Mouse (Mus musculus) cerebellum, adult 9-11 months (tissue): ENCODE measurements at regions not wholly inside any gene's neighbourhood (a gene's known extent, or its start where the extent isn't known, plus 50 kb on each side); places are given as distances from the start of the nearest gene placed in this dataset.
"Not testable (repeated sequence)": the region's sequence is repeated elsewhere in the genome, so short reads cannot be mapped to it uniquely, and the experiment has no call there.

Experiments
- DNase-seq: peaks from one replicate; pipeline ENCODE4 v3.0.0; 2022

DNA sequence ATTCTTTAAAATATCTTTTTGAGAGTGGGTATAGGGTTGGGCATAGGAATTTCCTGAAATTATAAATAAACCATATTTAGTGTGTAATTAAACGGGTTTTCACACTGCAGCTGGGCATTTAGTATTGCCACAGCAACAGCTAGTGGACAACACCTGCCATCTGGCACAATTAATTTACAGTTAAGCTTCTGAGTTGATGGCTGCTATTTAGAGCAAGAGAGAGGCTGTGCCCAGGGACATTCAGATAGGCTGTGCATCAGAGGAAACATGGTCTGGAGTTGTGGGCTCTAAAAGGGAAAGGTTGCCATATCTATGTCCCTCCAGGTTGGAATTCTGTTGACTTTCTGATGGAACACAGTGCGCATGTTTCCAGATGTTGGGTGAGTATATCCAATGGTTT, 227.1 kb downstream of the Pth2r start:
- no peak for DNase-seq

GRCm38 (mm10) chr1:65535674-65536073, 253.8 kb downstream of the Pth2r start:
- peak; percentile 44 for DNase-seq

GRCm38 (mm10) chr1:65538509-65538908, 256.7 kb downstream of the Pth2r start:
- no peak for DNase-seq

DNA sequence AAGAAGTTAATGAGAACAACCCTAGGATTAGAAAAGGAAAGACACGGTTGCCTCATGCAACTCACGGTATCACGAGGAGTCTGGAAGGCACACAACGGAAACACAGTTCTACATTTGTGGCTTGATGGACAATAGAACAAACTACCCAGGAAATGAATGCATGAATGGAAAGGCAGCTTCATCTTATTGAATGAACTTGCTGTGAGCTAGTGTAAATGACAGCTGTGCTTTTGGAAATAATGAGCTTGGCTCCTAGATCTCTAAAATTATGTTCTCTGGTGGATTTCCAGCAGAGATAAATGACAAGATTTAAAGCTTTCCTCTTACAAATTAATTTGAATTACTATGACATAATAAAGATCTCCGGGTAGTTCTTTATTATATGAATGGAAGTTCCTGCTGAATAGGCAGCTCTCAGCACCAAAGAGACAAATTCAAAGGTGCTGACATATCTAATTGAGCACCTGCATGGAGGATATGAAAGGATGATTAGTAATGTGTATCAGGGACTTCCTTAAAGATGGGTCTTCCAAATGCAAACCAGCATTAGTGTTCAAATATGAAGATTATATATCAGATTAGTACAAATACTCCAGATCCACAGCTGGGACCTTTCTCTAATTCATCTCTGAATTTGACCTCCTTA, 262.5 kb downstream of the Pth2r start:
- no peak for DNase-seq

GRCm38 (mm10) chr1:65545336-65546060, 263.6 kb downstream of the Pth2r start:
- DNase-seq = peak; percentile 77

GRCm38 (mm10) chr1:65548830-65549229, 267.0 kb downstream of the Pth2r start:
- peak; percentile 96 for DNase-seq

DNA sequence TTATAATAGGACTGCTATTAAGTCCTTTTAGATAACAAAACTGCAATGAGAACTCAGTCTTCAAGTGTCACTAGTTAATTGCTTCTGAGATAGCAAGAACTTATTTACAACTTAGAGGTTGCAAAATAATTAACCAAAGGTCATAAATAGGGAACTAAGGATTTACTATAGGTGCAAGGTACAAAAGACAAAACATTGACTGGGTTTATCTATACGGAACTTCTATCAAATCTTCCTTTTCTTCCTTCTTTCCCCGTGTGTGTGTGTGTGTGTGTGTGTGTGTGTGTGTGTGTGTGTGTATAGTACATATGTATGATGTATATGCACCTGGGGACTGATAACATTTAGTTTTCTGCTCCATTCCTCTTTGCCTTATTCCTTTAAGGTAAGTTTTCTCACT, 305.5 kb downstream of the Pth2r start:
- DNase-seq = no peak

DNA sequence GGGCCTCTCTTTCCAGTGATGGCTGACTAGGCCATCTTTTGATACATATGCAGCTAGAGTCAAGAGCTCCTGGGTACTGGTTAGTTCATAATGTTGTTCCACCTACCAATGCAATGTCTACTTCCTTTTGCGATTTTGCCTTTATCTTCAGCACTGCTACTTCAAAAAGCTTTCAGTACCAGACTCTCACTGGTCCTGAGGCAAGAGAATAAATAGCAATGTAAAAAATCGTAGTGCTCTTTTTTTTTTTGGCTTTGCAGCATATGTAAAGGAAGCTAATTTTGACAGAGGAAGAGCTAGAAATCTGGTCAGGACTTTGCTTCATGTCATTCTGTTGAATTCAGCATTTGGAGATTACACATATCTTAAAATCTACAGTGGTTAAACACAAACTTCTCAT, 291.0 kb upstream of the Crygf start:
- no peak for DNase-seq

DNA sequence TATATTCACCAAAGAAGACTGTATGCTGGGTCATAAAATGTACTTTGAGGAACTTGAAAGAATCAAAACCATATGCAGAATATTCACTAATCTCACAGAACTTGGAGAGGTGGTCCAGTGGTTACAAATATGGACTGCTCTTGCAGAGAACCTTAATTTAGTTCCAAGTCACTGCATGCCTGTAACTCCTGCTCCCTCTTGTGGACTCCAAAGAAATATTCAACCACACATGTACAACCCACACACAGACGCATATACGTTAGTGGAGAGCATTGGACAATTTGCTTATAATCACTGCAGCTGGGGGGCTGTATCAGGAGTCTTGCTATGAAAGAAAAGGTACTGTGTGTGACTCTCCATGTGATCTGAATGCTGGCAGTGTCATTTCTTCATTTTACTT, 271.9 kb upstream of the Crygf start:
- no peak for DNase-seq

- DNase-seq = no peak
These were observed 244.4 kb upstream of the Crygf start for GRCm38 (mm10) chr1:65681960-65682359.

GRCm38 (mm10) chr1:65687322-65687721, 239.0 kb upstream of the Crygf start:
- DNase-seq = no peak

GRCm38 (mm10) chr1:65730262-65730661, 196.1 kb upstream of the Crygf start:
- DNase-seq = no peak

DNA sequence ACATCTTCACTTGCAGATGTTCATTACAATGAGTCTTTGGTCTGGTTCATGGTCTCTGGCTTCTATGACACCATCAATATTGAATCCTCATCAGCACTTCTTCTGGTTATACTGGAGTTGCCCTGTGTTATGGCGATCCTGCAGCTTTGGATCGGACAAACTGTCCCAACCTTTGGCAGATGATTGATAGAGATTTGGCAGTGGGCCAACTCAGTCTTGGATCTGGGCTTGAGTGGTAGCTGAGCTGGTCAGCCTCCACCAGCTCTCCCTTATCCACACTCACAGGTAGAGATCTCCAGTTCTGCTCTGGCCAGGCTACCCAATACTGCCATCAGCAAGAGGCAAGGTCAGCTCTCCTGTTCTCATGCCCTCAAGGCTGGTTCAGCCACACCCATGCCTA, 168.4 kb upstream of the Crygf start:
- no peak for DNase-seq

- DNase-seq = no peak
These were observed 165.2 kb upstream of the Crygf start for GRCm38 (mm10) chr1:65761141-65761540.

DNA sequence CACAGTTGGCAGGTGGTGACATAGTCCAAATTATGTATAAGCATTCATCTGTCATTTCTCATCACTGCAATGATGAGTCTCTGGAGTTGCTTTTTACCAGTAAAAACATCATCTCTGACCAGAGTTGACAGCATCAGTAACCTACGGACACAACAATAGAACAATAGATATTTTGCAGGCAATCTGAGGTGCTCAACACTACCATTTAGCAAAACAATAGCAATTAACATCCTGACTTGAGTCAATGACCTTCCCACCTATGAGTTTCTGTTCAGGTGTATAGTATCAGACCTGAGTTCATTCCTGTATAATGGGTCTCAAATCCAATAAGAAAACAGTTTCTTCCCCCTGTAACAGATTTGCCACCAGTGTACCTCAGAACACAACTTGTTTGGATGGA, 126.1 kb upstream of the Crygf start:
- DNase-seq = no peak

DNA sequence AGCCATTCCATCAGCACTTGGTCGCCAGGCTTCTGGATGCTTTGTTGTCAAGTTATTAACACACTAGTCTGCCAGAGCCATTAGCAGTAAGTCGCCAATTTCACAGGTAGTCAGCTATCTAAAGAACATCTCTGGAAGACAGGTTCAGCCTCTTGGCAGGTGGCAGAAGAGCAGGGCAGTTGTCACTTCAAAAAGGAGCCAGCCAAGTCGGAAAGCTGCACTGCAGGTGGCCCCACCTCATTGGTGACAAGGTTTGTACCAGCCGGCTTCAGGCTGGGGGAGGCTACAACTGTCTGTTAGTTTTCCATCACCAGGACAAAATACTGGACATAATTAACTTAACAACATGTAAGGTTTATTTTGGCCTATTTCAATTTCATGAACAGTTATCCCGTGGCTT, 105.5 kb upstream of the Crygf start:
- DNase-seq = peak; percentile 79

- DNase-seq = no peak
These were observed 85.2 kb upstream of the Crygf start for GRCm38 (mm10) chr1:65841116-65841515.

- no peak for DNase-seq
These were observed 79.3 kb upstream of the Crygf start for GRCm38 (mm10) chr1:65847005-65847404.

- DNase-seq = not testable (repeated sequence)
These were observed 52.6 kb upstream of the Crygf start for GRCm38 (mm10) chr1:65873691-65874090.
